Comparison of ENCODE assay signal across 8 mouse cellular contexts in the genomic region with DNA sequence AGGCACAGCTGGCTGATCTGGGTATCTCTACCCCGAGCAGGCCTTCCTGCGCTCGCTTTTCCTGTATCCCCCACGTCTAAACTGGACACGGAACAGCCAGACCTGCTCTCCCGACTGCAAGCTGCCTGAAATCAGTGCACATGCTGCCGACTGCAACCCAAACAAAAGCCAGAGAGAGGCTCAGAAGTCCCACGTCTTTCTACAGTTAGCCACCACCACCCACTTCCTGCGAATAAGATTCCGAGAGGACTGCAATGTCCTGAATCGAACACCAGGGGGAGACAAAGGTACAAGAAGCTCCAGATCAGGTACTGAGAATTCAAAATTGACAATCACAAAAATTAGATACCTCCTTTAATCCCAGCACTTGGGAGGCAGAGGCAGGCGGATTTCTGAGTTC. TPM values are rescaled to one million over a fixed set of nuclear protein-coding genes. Genes with fewer than 3 reads are reported as not detected.
A peak's percentile ranks its signal among the peaks of the same experiment; 100 is the strongest.
DNase-seq lines count a peak whose midpoint lies in the region; ATAC-seq lines count a peak whose summit lies in the region.

No protein-coding gene starts in this region.

- no peak for ATAC-seq in hindbrain, embryonic 14.5 days (ENCODE audit: low FRiP score)

- WGBS in hindbrain, embryonic 14.5 days, result 25% methylated on average over 12 of the region's 12 CpGs

- DNase-seq in MN1 (ENCODE audit: low spot score), result peak; percentile 71
- DNase-seq in c-Kit-positive CD71-positive TER-119-negative erythroid progenitor cells, embryonic 14.5 days (ENCODE audit: low read depth), result peak; percentile 63
- DNase-seq in frontal cortex, adult 2 months (ENCODE audit: extremely low spot score in 1 of 2, low spot score in 1 of 2), result peak; percentile 72 to 93
- DNase-seq in hindbrain, embryonic 14.5 days (ENCODE audit: low spot score), result peak; percentile 80
- peak; percentile 59 to 77 for DNase-seq in layer of hippocampus, postnatal 36 days
- DNase-seq in lung, postnatal 14 days, result peak; percentile 77
- DNase-seq in retina, postnatal 7 days (ENCODE audit: low read depth, low spot score), result peak; percentile 57
- DNase-seq in thymus, postnatal 4 days, result peak; percentile 78

- H3K9me3 ChIP-seq in hindbrain, embryonic 14.5 days (ENCODE audit: control insufficient read depth, low read length), result no peaks in the 10 kb centered on the region

- H3K36me3 ChIP-seq in hindbrain, embryonic 14.5 days (replicated peaks; ENCODE audit: control insufficient read depth, insufficient read depth), result no peaks in the 10 kb centered on the region

- no peak overlapping the region for H3K27ac ChIP-seq in hindbrain, embryonic 14.5 days

- H3K9ac ChIP-seq in hindbrain, embryonic 14.5 days, result no peak overlapping the region

- H3K4me1 ChIP-seq in hindbrain, embryonic 14.5 days (replicated peaks; ENCODE audit: control insufficient read depth, insufficient read depth, low read length), result no peaks in the 10 kb centered on the region

- H3K4me3 ChIP-seq in hindbrain, embryonic 14.5 days (replicated peaks; ENCODE audit: low read length), result no peak overlapping the region

- peak overlapping the region; percentile 32 for H3K4me2 ChIP-seq in hindbrain, embryonic 14.5 days (replicated peaks)

- H3K27me3 ChIP-seq in hindbrain, embryonic 14.5 days (ENCODE audit: control insufficient read depth, insufficient read depth, low read length), result no peaks in the 10 kb centered on the region

RNA-seq across cellular contexts. Expression of a gene that starts 13.8 kb away (rescaled TPM):
- 41.5 and 41.9 TPM in 2 replicates for polyA plus RNA-seq in frontal cortex, adult 2 months (2012; rRNA removed)
- 32.8 and 33.9 TPM in 2 replicates for polyA plus RNA-seq in hindbrain, embryonic 14.5 days (2014; fragmentation: Nextera tagmentation; extraction: Ambion mirVana)
- 10 to 100 TPM; 20.0 to 24.7 TPM for total RNA-seq in layer of hippocampus, postnatal 36 days (2021)

RNA-seq across cellular contexts. Expression of a gene that starts 13.8 kb away (rescaled TPM):
- 17.9 and 23.1 TPM in 2 replicates for polyA plus RNA-seq in frontal cortex, adult 2 months (2012; rRNA removed)
- 20.4 and 21.4 TPM in 2 replicates for polyA plus RNA-seq in hindbrain, embryonic 14.5 days (2014; fragmentation: Nextera tagmentation; extraction: Ambion mirVana)
- total RNA-seq in layer of hippocampus, postnatal 36 days (2021), result 10 to 100 TPM; 26.0 to 28.8 TPM
